Mouse (Mus musculus): ENCODE data around the gene Edc3. TPM values are rescaled to one million over a fixed set of nuclear protein-coding genes. Genes with fewer than 3 reads are reported as not detected.

Gene Edc3
- polyA plus RNA-seq, 1 experiment, result 13.3 TPM

- no peak for DNase-seq (ENCODE audit: extremely low spot score in 1 of 2, low spot score in 1 of 2)
Measured at GRCm38 (mm10) chr9:57800325-57800975, 92.1 kb downstream of the Edc3 start.

Other genes with a start within 250 kb of the Edc3 start
- 343 and 371 TPM in 2 replicates for gene Scamp5, start 240.5 kb upstream of the Edc3 start, polyA plus RNA-seq (2012; rRNA removed)
- gene Rpp25, start 204.5 kb upstream of the Edc3 start, polyA plus RNA-seq (2012; rRNA removed), result 32.6 and 46.9 TPM in 2 replicates
- gene Cox5a, start 187.3 kb upstream of the Edc3 start, polyA plus RNA-seq (2012; rRNA removed), result 416 and 459 TPM in 2 replicates
- 10.9 and 14.5 TPM in 2 replicates for gene Fam219b, start 171.0 kb upstream of the Edc3 start, polyA plus RNA-seq (2012; rRNA removed)
- gene Mpi, start 155.8 kb upstream of the Edc3 start, polyA plus RNA-seq (2012; rRNA removed), result 86.3 and 86.4 TPM in 2 replicates
- 47.8 and 49.7 TPM in 2 replicates for gene Scamp2, start 147.6 kb upstream of the Edc3 start, polyA plus RNA-seq (2012; rRNA removed)
- 45.3 and 53.0 TPM in 2 replicates for gene Ulk3, start 119.1 kb upstream of the Edc3 start, polyA plus RNA-seq (2012; rRNA removed)
- 17.6 and 18.4 TPM in 2 replicates for gene Cplx3, start 102.3 kb upstream of the Edc3 start, polyA plus RNA-seq (2012; rRNA removed)
- gene Lman1l, start 87.8 kb upstream of the Edc3 start, polyA plus RNA-seq (2012; rRNA removed), result 0.08 and 0.12 TPM in 2 replicates
- gene Csk, start 54.9 kb upstream of the Edc3 start, polyA plus RNA-seq (2012; rRNA removed), result 66.1 and 86.0 TPM in 2 replicates
- 1.1 TPM in 1 of 2 replicates, not detected in the other for gene Cyp1a2, start 24.8 kb upstream of the Edc3 start, polyA plus RNA-seq (2012; rRNA removed)
- gene Cyp1a1, start 20.6 kb upstream of the Edc3 start, polyA plus RNA-seq (2012; rRNA removed), result 0.08 TPM in 2 replicates
- 156 and 191 TPM in 2 replicates for gene Clk3, start 57.3 kb downstream of the Edc3 start, polyA plus RNA-seq (2012; rRNA removed)
- gene Arid3b, start 128.3 kb downstream of the Edc3 start, polyA plus RNA-seq (2012; rRNA removed), result 6.9 and 8.2 TPM in 2 replicates
- 118 and 126 TPM in 2 replicates for gene Ubl7, start 202.4 kb downstream of the Edc3 start, polyA plus RNA-seq (2012; rRNA removed)
- gene Sema7a, start 231.6 kb downstream of the Edc3 start, polyA plus RNA-seq (2012; rRNA removed), result 76.6 and 95.2 TPM in 2 replicates

Data from frontal cortex, adult 2 months (tissue).